Mouse (Mus musculus) right cerebral cortex, postnatal 10 days (tissue): ENCODE measurements around the gene Adra1b.

Source experiments
- DNase-seq, 2 experiments: peaks; one replicate each; pipeline ENCODE4 v3.0.0; 2021; ENCODE audit warnings: low spot score in 2 of 2

Adra1b gene

DNA sequence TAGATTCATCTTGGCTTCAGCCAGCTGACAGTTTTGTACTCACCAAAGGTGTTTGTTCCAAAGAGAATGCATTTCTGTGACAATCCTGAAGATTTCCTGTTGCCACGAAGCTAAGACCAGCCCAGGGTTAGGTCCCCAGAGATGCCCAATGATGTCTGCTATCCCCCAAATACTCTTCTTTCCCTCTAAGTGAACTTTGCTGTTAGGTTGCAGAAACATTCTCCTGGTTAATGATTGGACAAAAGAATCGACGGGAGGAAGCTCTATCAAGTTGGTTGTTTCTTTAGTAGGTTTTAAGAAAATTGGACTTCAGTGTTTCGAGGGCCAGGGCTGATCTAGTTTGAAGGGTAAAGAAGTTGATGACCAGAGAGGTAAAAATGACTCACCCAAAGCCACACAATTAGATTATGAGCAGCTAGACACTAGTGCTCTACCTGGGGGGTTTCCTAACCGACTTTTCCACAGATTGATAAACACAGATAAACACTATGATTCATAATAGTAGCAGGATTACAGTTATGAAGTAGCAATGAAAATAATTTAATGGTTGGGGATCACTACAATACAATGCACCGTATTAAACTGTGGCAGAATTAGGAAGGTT, at the start of gene Adra1b:
TSS of gene Adra1b (minus strand) at position 160 of the 604 bp plus-strand sequence.
- no peak for DNase-seq

DNA sequence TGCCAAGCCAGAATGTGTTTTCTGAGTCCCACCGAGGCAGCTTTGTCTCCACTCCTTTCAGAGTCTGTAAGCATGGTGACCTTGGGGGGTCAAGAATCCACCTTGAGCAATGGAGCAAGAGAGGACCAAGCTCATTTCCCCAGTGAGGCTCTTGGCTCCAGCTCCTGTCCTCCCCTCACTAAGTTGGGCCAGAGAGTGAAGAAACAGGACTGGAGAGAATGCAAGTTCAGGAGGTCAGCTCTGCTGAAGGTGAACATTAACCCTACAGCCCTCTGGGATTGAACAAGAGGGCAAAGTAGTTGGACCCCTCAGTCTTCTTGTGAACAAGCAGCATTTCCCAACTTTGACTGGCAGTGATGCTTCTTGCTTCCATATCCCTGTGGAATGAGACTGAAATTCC, 49.3 kb upstream of the Adra1b start:
- DNase-seq: no peak

GRCm38 (mm10) chr11:43943781-43944180, 42.8 kb upstream of the Adra1b start:
- DNase-seq: no peak

DNA sequence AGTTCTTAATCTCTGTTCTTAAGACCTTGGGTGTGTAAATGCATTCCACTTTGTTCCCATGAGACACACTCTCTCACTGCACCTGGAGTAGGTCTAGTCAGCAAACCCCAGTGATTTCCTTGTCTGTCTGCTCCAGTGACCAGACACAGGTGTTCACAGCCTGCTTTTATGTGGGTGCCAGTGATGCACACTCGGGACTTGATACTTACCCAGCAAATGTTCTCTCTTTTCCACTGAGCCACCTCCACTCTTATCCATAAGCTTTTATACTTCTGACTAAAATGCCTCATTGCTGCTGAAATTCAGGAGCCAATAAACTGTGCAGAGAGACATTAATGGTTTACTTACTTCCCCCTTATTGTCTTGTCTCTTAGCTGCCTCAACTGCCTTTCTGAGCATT, 42.2 kb upstream of the Adra1b start:
- no peak for DNase-seq

GRCm38 (mm10) chr11:43940501-43941202, 39.6 kb upstream of the Adra1b start:
- no peak for DNase-seq

GRCm38 (mm10) chr11:43936023-43936422, 35.0 kb upstream of the Adra1b start:
- DNase-seq: no peak

DNA sequence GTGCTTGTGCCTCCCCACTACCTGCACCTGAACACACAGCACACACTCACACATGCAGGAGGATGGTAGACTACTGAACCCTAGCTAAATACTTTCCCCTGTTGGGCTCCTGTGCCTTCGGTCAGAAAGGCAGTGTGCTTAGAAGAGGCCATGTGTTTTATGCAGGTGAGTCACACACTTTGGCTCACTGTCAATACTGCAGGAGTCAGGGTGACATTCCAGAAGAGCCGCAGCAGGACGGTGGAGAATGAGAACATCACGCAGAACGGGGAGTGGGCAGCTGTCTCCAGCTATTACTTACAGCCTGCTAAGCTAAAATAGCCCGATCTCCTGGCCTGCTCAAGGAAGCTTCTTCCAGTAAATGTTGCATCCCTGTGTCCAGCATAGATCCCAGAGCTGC, 32.5 kb upstream of the Adra1b start:
- no peak for DNase-seq

GRCm38 (mm10) chr11:43933000-43933399, 32.0 kb upstream of the Adra1b start:
- DNase-seq: no peak

- DNase-seq: no peak
Measured at GRCm38 (mm10) chr11:43930191-43930590, 29.2 kb upstream of the Adra1b start.

DNA sequence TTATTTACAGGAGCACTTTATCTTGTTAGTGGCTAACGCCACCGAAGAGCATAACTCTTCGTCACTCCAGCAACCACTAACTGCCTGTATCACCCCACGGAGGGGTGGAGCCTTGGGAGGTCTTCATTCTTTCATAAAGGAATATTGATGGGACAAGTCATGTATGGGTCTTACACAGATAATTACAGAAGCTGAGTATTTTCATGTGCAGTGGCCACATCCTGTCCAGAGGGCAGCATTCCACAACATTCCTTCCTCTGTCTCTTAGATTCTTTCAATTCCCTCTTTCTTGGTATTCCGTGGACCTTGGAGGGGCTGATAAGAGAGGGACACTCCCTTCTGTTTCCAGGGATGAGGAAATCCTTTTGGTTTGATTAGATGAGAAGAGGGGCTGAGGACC, 28.7 kb upstream of the Adra1b start:
- no peak for DNase-seq

GRCm38 (mm10) chr11:43929178-43929577, 28.2 kb upstream of the Adra1b start:
- no peak for DNase-seq

DNA sequence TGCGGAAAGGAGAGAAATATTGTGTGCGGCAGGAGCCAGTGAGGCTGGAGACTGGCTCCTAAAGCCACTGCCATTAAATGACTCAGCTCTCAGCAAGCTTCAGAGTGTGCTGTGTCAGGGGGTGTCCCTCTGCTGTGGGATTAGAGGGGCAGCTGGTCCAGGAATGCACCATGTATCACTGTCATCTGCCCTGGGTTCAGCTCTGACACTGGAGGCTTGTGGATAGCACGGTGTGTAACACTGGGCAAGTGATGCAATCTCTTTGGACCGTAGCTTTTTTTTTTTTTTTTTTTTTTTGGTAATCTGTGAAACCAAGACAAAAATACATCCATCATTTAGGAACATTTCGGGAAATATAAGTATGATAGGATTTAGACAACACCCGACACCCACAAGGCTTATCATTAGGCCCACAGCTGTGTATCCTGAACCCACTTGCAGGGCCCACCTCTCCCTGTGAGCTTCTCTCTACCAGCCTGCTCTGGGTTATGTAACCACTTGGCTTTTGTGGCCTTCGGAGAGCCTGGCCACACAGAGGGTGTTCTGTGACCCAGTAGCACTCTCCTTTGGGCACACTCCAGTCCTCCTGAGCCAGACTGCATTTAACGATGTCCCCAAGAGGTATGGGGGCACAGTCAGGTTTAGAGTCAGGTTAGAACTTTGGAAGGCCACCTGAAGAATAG, 26.3 kb upstream of the Adra1b start:
- DNase-seq: no peak

DNA sequence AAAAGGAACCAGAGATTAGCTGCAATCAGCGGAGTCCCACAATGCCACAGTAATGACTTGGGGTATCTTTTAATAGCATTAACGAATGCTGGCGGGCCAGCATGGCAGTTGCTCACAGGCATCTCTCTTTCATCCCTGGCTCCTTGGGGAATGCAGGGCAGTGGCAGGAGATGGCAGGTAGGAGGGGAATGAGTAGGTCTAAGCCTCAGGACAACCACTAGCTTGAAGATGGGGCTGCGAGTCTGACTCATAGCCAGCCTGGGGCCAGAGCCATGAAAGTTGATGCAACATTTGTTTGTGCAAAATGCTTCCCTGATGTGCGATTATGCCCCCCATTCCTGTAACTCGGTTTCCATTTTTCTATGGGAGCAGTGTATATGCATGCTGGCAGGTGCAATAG, 25.2 kb upstream of the Adra1b start:
- no peak for DNase-seq

- no peak for DNase-seq
Measured at GRCm38 (mm10) chr11:43925584-43925983, 24.6 kb upstream of the Adra1b start.

GRCm38 (mm10) chr11:43921701-43922100, 20.7 kb upstream of the Adra1b start:
- DNase-seq: no peak

DNA sequence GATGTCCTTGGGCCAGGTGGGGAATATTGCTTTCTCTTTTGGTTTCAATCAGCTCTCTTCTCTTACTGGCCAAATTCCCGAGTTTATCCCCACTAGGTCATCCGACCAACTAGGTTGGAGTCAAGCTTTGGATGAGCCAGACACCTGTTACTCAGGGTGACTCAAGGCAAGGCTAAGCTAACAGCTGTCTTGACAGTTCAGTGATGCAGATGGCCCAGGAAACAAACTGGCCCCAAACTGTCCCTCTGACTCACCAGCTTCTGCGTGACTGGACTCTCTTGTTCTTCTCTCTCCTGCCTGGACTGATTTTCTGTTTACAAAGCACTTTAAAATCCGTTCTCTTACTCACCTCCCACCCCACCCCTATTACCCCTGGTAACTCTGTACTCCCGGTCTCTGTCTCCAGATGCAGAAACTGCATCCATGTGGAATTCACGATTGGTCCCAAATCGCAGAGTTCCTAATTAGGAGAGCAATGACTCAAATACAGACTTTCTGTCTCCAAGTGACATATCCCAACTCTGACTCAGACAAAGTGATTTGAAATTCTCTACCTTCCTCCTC, 18.6 kb upstream of the Adra1b start:
- DNase-seq: no peak

DNA sequence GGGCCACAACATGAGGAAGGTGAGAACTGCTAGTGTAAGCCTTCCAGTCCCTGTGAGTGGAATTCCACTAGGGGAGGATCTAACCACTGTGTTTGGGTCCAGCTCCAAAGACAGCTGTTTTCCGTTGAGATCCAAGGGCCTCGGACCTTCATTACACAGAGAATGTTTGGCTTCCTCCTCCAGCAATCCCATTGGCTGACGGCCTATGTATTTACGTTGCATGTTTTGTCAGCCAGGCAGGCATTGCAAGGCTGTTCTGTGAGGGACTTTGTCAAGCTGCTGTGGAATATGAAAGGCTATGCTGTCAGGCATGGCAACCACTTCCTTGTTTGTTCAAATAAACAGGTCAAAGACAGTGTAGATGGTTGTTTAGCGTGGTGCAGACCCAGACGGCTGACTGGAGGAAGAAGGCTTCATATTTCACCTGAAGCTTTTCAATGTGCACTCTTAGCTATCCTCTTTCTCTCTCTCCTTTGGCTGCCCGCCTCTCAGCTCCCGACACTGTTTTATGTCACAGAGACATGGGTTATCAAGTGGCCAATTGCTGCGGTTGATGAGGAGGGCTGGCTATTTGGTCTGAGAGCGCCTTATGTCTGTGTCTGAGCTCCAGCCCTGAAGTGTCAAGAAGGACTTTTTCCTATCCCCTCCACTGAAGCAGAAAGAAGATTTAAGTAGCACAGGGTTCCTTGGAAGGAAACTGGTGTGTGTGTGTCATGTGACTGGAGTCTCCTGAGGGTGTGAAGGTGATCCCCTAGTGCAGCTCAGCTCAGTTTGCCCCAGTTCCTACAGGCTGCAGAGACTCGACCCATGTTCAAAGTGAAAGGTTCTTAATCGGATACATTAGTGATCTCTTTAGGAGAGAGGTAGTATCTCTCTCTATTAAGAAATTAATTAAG, 13.8 kb upstream of the Adra1b start:
- DNase-seq: no peak

GRCm38 (mm10) chr11:43912136-43912888, 11.3 kb upstream of the Adra1b start:
- no peak for DNase-seq

DNA sequence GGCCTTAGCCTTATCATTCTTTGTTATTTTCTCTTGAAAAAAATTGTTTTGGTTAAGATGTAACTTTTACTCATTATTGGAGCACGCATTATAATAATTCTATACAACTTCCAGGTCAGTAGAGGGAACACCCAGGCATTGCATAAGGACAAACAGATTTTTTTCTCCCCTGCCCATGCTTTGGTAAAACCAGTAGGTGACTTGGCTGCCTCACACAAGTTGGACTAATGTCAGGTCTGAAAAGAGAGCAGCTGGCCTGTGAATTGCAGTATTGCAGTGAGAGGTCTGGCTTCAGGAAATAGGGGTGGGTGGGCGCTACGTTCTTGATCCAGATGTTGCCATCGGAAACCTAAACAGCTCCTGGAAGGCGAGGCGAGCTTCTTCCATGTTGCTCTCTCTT, 10.6 kb upstream of the Adra1b start:
- no peak for DNase-seq

GRCm38 (mm10) chr11:43903351-43903750, 2.3 kb upstream of the Adra1b start:
- DNase-seq: no peak

- no peak for DNase-seq
Measured at GRCm38 (mm10) chr11:43899696-43900095, 1.3 kb downstream of the Adra1b start.
